Mouse (Mus musculus) spleen, adult 2 months (tissue): ENCODE measurements around the gene Atp8b5. TPM values are rescaled to one million over a fixed set of nuclear protein-coding genes. Genes with fewer than 3 reads are reported as not detected.

Experiments
- DNase-seq, 2 experiments: peaks; one replicate each; pipeline versions ENCODE4 v3.0.0 to v3.0.0-alpha.2; 2012 to 2021; ENCODE audit warnings: low spot score in 2 of 2, low read depth in 1 of 2
- H3K27ac ChIP-seq: fragments of 200-500 bp; 2 replicates; pipeline ENCODE4 v1.5.1; 2012; ENCODE audit warnings: low read length, inconsistent platforms; ENCODE audit not compliant: insufficient read depth
- H3K27me3 ChIP-seq: fragments of 200-500 bp; 2 replicates; pipeline ENCODE4 v1.6.1; 2012; ENCODE audit warnings: mild to moderate bottlenecking, moderate library complexity, low read length, inconsistent platforms; ENCODE audit not compliant: control insufficient read depth, insufficient read depth
- H3K36me3 ChIP-seq: fragments of 200-500 bp; 2 replicates; pipeline ENCODE4 v1.6.1; 2012; ENCODE audit warnings: mild to moderate bottlenecking, low read length, inconsistent platforms; ENCODE audit not compliant: control insufficient read depth, insufficient read depth
- H3K4me1 ChIP-seq: fragments of 200-500 bp; 2 replicates; pipeline ENCODE4 v1.6.1; 2011; ENCODE audit warnings: inconsistent platforms; ENCODE audit not compliant: control insufficient read depth, insufficient read depth, insufficient read length
- H3K4me3 ChIP-seq: fragments of 200-500 bp; 2 replicates; pipeline ENCODE4 v1.5.1; 2011; ENCODE audit warnings: mild to moderate bottlenecking, inconsistent platforms; ENCODE audit not compliant: insufficient read depth, insufficient read length; ENCODE audit errors: extremely low read depth
- CTCF ChIP-seq: fragments of 200-500 bp; IDR thresholded peaks from 2 replicates; pipeline ENCODE4 v1.5.1; 2011; ENCODE audit warnings: mild to moderate bottlenecking, inconsistent platforms; ENCODE audit not compliant: insufficient read depth, insufficient read length, insufficient replicate concordance; ENCODE audit errors: extremely low read depth
- POLR2A ChIP-seq: fragments of 200-500 bp; IDR thresholded peaks from 2 replicates; pipeline ENCODE4 v1.6.1; 2011; ENCODE audit warnings: low read depth, low read length, inconsistent platforms
- WGBS: fragments of 180-500 bp; shearing (Covaris S2); methylation state at CpG from one replicate; pipeline ENCODE4 v1.1.7; 2018; 5-methylcytosine and 5-hydroxymethylcytosine counted together
- polyA plus RNA-seq: library from polyadenylated mRNA; depleted of rRNA; stranded (reverse); fragments of >200 nt; gene quantifications from 2 replicates; pipeline ENCODE4 v1.2.3, GENCODE M21; 2012; rRNA removed

Gene Atp8b5
- polyA plus RNA-seq, result 0.06 and 0.07 TPM in 2 replicates

DNA sequence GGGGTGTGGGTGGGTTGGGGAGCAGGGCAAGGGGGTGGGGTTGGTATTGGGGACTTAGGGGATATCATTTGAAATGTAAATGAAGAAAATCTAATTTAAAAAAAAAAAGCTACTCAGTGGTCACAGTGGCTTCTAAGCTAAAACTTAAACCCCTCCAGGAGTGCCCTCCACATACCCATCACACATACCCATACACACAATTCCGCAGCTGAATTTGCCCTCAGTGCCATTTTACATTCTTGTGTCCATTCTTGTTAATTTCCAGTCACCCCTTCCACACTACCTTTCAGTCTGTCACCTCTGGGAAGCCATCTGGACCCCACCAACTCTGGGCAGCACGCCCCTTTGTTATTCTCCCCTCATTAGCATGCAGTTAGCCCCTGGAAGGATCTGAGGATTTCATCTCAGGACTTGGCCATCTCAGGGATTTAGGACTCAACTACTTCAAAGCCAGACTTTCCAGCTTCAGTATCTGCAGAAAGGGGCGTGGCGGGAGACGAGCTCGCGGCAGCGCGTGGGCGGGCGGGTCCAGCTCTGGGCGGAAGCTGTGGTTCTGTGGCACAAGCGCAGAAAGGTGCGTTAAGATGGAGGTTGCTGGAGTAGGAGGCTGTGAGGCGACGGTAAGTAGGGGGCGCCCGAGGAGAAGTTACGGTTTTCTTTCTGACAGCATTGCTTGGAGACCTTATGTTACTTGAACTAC is at the start of gene Atp8b5:
Gene Atp8b5, plus strand, starts transcription at position 537 of the 700 bp plus-strand sequence.
- Histone ChIP-seq H3K4me3 (no peak within 1 kb of the TSS), H3K27me3 (no peaks in the 10 kb centered on the region), H3K36me3 (no peaks in the 10 kb centered on the region), H3K4me1 (peaks cover 2% of the 10 kb centered on the region; the same call in 1 of the 2 replicates), H3K27ac (no peak within 1 kb of the TSS)
- no peak for TF ChIP-seq POLR2A
- no peak for TF ChIP-seq CTCF
- WGBS, result 5% methylated on average over 19 of the region's 19 CpGs
- peak in 1 of 2 experiments; percentile 46 for DNase-seq

DNA sequence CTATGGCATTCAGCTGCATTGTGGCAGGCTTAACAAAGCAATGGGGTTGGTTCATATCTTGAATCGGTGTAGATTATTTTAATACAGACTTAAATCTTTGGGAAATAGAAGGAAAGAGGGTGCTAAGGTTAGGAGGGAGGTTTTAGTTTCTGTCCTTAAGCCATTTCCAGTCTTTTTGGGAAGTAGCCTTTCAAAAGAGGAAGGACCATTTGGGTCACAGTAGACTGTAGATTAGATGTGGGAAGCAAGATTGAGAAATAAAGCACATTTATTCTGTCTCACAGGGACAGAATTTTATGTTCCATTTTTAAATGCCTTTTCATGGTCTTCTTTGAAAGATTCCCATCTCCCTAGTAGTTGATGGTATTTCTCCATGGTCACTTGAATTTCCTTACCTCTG is 49.0 kb upstream of the Atp8b5 start:
- Histone ChIP-seq H3K27me3 (no peaks in the 10 kb centered on the region), H3K27ac (no peak overlapping the region), H3K4me3 (no peak overlapping the region), H3K36me3 (no peaks in the 10 kb centered on the region), H3K4me1 (no peaks in the 10 kb centered on the region)
- WGBS, result 90% methylated on average over 1 of the region's 1 CpGs
- DNase-seq, result no peak
- TF ChIP-seq CTCF, result no peak
- no peak for TF ChIP-seq POLR2A

DNA sequence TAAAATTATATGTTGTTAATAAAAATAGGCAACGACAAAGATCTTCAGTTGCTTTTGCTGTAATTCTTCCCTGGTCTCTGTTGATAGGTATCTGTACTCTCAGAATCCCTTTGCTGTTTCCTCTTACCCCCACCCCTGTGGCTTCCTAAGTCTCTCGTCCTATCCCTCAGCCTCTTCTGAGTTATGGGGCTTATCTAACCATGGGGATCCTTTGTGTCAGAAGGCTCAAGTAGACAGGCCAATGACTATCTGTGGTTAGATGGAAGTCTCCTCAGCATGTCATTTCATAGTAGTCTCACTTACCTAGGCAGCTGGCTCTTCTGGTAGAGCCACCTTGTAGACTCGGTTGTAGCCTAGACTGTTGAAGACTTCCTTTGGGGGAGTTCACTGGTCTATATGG is 35.1 kb upstream of the Atp8b5 start:
- WGBS, result 78% methylated on average over 3 of the region's 3 CpGs
- H3K4me1 ChIP-seq, result no peaks in the 10 kb centered on the region
- no peak overlapping the region for H3K27ac ChIP-seq
- H3K36me3 ChIP-seq, result no peaks in the 10 kb centered on the region
- no peak for TF ChIP-seq POLR2A
- TF ChIP-seq CTCF, result no peak
- no peak for DNase-seq
- no peak overlapping the region for H3K4me3 ChIP-seq
- H3K27me3 ChIP-seq, result no peaks in the 10 kb centered on the region

DNA sequence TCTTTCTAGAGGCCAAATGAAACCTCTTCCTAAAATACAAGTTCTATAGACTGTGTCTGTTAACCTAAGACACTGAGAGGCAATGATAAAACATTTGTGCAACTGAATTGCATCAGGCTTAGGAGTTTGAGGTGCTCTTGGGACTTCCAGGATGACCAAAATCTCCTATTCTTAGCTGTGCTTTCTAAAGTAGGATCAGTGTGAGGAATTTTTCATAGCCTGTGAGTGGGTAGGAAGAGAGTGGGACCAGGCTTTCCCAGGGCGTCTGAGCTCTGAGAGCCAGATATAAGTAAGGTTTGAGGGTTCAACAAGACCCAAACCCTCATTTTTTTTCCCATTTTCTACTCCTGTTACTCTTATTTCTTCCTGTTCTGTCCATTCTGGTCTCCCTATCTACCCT is 34.0 kb upstream of the Atp8b5 start:
- no peak for TF ChIP-seq POLR2A
- TF ChIP-seq CTCF, result no peak
- H3K4me3 ChIP-seq, result no peak overlapping the region
- no peak overlapping the region for H3K27ac ChIP-seq
- no peaks in the 10 kb centered on the region for H3K4me1 ChIP-seq
- H3K27me3 ChIP-seq, result no peaks in the 10 kb centered on the region
- 94% methylated on average over 1 of the region's 1 CpGs for WGBS
- no peaks in the 10 kb centered on the region for H3K36me3 ChIP-seq
- no peak for DNase-seq

DNA sequence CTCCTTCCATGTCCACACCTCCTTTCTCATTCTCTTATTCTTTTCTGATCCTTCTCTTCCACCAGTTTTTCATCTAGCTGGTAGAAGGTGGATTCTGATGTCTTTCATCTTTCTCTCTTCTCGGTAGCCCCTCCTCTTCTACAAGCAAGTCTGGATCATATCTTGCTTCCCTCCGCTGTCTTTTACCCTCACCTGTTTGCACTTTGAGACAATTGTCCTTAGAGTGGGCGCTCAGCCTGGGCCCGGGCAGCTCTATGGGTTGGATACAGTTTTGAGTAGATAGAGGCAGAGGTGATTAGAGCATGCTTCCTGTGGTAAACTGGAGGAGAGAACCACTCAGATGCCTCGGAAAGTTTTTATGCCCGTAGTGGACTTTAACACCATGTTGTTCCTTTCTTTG is 33.5 kb upstream of the Atp8b5 start:
- TF ChIP-seq POLR2A (no peak), CTCF (no peak)
- 90% methylated on average over 6 of the region's 6 CpGs for WGBS

DNA sequence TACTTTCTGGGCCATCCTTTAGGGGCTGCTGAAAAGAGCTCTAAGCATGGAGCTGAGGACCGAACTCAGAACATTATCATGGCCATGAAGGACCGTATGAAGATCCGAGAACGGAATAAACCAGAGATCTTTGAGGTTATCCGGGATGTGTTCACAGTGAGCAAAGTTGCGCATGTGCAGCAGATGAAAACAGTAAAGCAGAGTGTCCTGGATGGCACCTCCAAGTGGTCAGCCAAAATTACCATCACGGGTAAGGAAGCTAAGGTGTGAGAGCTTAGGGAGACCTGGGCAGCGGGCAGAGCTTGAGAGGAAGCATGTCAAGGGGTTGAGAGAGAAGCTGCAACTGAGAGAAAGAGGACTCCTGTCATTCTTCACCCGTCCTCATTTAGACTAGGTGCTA is 30.1 kb upstream of the Atp8b5 start:
- TF ChIP-seq POLR2A, result no peak
- no peaks in the 10 kb centered on the region for H3K27me3 ChIP-seq
- no peak overlapping the region for H3K4me3 ChIP-seq
- DNase-seq, result no peak
- no peaks in the 10 kb centered on the region for H3K36me3 ChIP-seq
- no peak overlapping the region for H3K27ac ChIP-seq
- no peaks in the 10 kb centered on the region for H3K4me1 ChIP-seq
- 91% methylated on average over 9 of the region's 9 CpGs for WGBS

More for the DNA sequence above, 33.5 kb upstream of the Atp8b5 start:
- H3K36me3 ChIP-seq, result no peaks in the 10 kb centered on the region
- no peaks in the 10 kb centered on the region for H3K4me1 ChIP-seq
- DNase-seq, result no peak
- no peaks in the 10 kb centered on the region for H3K27me3 ChIP-seq
- no peak overlapping the region for H3K4me3 ChIP-seq
- H3K27ac ChIP-seq, result no peak overlapping the region

DNA sequence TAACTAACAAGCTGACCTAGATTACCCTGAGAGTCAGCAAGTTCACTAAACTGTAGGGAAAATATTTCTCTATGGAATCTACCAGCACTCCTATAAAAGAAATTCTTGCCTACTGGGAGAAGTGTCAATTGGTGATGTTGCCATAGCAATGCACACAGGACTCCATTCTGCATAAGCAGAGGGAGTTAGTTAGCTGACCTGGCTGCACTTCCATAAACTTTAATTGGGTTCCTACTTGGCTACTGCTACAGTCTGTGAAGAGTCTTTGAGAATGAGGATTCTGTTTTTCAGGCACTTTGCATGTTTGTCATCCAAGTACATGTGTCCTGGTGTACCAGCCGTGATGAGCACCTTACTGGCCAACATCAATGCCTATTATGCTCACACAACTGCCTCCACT is 26.2 kb upstream of the Atp8b5 start:
- Histone ChIP-seq H3K4me3 (no peak overlapping the region), H3K4me1 (no peaks in the 10 kb centered on the region), H3K36me3 (no peaks in the 10 kb centered on the region), H3K27me3 (no peaks in the 10 kb centered on the region), H3K27ac (no peak overlapping the region)
- 93% methylated on average over 1 of the region's 1 CpGs for WGBS
- TF ChIP-seq POLR2A (no peak), CTCF (no peak)
- DNase-seq, result no peak
